Mouse (Mus musculus) thymus, adult 2 months (tissue): ENCODE results near the gene Wnt10b.

Experiments
- CTCF ChIP-seq: fragments of 200-500 bp; IDR thresholded peaks from 2 replicates; pipeline ENCODE4 v1.5.1; 2012; ENCODE audit warnings: mild to moderate bottlenecking, control low read depth, low read length, moderate library complexity, borderline replicate concordance; ENCODE audit not compliant: control insufficient read depth, poor library complexity, insufficient read depth; ENCODE audit errors: extremely low read depth
- POLR2A ChIP-seq: fragments of 200-500 bp; IDR thresholded peaks from 2 replicates; pipeline ENCODE4 v1.6.1; 2012; ENCODE audit warnings: mild to moderate bottlenecking, low read length, control low read depth, moderate library complexity; ENCODE audit not compliant: control insufficient read depth, poor library complexity, insufficient read depth; ENCODE audit errors: extremely low read depth

DNA sequence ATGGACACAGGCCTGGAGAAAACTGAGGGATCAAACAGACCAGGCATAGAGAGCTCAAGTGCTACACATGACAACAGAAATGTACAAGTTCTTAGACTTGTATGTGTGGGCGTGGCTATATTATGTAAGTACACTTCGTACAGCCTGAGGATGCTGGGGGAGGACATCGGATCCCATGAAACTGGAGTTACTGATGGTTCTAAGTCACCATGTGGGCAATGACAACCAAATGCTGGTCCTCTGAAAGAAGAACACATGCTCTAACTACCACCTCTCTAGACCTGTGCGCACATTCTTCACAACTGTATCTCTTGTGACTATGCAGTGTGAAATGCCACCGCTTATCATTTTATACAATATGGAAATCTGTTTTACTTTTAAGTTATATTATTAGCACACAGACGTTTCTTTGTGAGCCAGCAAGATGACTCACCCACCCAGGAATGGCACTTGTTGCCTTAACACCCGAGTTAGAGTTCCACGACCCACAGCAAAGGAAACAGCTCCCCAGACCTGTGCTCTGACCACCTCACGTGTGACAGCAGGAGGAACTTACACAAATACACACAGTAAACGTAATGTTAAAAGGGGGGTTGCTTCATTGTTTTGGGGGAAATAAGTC lies 31.5 kb downstream of the Wnt10b start:
- TF ChIP-seq CTCF: no peak
- no peak for TF ChIP-seq POLR2A
